Mouse (Mus musculus) adrenal gland, postnatal 0 days (tissue): Measurements from ENCODE around the gene Lmo3. TPM values are rescaled to one million over a fixed set of nuclear protein-coding genes. Genes with fewer than 3 reads are reported as not detected.

Experiments used
- polyA plus RNA-seq: library from polyadenylated mRNA; unstranded; fragments of >200 nt; fragmentation: Nextera tagmentation; extraction: Ambion mirVana; gene quantifications from 2 replicates; pipeline ENCODE4 v1.2.1, GENCODE M21; 2015

Lmo3 gene
- 1.3 and 2.6 TPM in 2 replicates for polyA plus RNA-seq

DNA sequence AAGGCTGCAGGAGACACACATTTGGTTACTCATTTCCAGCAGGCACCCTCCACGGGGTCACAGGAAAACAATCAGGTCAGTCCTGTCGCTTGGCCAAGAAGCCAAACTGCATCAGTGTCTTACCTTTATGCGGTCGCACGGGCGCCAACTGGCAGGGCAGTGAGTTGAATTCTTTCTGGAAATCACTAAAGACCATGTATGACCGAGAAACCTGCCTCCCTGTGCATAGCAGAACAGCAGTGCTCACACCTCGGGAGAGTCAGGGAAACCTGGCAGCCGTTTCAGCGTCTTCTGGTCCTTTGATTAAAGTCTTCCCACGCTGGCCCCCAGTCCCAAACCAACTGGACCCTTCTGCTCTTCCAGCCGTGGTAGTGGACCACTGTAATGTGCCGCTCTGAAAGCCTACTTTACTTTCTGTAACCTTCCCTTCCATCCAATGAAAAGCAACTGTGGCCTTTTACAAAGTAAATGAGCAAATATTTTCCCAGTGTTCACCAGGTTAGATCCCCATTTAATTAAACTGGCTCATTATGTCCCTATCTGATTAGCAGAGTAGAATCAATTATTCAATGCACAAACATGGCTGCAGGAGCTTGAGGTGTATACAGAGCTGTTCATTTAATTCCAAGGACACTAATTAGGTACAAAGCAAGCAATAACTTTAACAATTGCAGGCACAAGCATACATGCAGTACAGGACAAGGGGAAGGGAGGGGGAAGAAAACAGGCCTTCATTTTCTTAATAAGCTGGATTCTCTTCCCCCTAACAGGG, at the start of gene Lmo3:
Gene Lmo3, minus strand, starts transcription at position 235 of the 772 bp plus-strand sequence.

Other genes with a start within 250 kb of the Lmo3 start
- not detected in 2 replicates for gene Igbp1b, start 76.6 kb upstream of the Lmo3 start, polyA plus RNA-seq